Mouse (Mus musculus) activated CD4-positive, CD25-positive, alpha-beta regulatory T cell, adult 4 months (primary cell): Measurements from ENCODE around the gene Lbhd2. TPM values are rescaled to one million over a fixed set of nuclear protein-coding genes. Genes with fewer than 3 reads are reported as not detected.

ENCODE experiments used
- ATAC-seq: one replicate; pipeline ENCODE4 v1.8.0; 2017
- polyA plus RNA-seq, 2 experiments: library from polyadenylated mRNA; unstranded; fragments of 100-300 nt; shearing (Covaris generic); gene quantifications; one replicate each; pipeline ENCODE4 v1.2.1; 2017

Lbhd2 gene
- polyA plus RNA-seq, 2 experiments from 2014 or later, result not detected

- no peak for ATAC-seq
Observed at GRCm38 (mm10) chr12:111409583-111409982, 3.0 kb downstream of the Lbhd2 start.

DNA sequence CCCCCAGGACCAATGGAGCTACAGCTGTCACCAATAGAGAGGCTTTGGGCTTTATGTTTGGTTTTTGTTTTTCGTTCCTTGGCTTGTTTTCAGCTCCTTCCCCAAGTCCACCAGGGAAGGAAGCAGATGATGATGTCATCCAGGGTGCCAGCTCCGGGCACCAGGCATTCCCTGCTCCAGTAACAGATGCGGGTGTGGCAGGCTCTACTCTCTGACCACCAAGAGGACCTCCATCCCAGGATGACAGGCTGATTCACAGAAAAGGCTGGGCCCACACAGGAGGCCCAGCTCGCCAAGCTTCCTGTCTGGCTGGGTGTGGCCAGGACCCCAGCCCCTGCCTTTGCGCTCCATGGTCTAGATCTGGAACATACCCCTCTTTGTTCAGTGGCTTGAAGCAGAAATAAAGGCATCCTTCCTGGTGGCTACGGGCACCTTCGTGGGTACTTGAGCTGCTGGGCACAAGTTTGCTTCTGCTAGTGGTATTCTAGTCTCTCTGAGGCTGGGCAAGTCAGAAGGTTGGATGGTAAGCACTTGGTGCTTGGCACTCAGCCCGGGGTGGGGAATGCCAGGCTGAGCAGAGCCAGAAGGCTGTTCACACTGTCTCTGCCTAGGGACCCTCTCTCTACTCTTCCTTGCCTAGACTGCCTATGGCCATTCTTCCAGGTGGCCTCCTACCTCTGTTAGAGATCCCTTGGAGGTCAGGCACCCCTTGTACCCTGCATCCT, 5.2 kb downstream of the Lbhd2 start:
- ATAC-seq, result no peak

DNA sequence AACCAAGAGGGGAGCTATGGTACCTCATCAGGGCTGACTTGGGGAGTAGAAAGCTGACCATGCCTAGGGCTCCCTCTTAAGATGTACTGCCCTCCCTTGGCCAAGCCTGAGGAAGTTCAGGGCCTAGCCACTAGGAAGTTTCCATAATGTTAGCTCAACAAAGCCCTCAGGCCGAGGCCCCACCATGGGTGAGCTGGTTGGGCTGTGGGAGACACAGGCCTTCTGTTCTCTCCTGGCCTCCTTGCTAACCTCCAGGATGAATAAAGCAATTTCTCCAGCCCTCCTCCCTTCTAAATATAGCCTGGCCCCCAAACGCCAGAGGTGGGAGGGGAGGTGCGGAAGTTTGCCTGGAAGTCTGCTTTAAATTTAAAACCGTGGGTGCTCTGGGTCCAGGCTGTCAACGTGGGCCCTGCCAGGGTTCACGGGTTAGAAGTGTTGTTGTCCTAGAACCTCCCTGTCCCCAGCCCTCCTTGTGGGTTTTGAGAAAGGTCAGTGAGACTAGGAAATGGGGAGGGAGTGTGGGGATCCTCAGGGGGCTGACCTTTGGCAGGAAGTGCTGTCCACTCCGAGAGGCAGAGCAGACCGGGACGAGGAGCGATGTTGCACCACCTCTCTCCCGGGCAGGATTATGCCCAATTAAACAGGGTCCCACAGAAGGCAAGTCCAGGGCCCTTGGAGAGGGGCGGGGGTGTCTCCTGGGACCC, 6.1 kb downstream of the Lbhd2 start:
- ATAC-seq, result no peak

GRCm38 (mm10) chr12:111413300-111413699, 6.7 kb downstream of the Lbhd2 start:
- ATAC-seq, result no peak

DNA sequence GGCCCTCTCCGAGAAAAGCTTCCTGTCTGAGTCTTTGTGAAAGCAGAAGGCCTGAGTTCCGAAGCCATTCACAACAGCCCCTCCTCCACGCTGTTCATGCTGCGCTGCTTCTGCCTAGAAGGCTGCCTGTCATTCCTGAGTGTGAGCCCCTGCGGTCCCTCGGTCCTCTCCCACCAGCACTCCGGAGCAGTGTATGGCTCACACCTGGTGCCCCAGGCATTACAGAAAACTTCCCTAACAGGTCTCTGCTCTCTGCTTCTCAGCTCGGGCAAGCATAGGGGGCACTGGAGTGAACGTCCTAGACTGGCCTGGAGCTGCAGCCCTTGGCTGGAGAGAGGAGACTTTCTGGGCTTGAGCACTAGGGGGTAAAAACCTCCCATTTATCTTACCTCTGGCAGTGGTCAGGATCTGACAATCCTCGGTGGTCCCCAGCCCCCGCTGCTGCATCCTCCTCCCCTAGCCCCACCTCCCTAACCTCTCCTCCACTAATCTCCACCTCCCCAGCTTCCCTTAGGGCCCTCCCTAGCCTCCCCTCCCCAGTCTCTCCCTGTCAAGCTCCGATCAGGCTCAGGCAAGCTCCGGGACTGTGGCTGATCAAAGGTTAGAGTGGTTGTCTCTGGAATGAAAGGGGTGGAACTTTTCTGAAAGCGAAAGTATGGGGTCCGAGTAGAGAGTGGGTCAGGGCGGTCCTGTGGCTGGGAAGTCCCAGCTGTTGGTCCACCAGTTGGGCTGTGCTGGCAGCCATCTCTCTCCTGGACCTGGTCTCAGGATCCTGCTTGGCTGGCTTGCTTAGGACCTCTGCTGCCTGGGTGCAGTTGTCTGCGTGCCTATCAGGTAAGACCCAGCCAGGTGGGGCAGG, 10.5 kb downstream of the Lbhd2 start, which contains the start of gene Exoc3l4:
Gene Exoc3l4 (plus strand): TSS at position 97 of the 859 bp plus-strand sequence.
- ATAC-seq, result no peak

GRCm38 (mm10) chr12:111419918-111420317, 13.3 kb downstream of the Lbhd2 start:
- ATAC-seq, result no peak

- ATAC-seq, result no peak
Observed at GRCm38 (mm10) chr12:111420946-111421709, 14.5 kb downstream of the Lbhd2 start.

DNA sequence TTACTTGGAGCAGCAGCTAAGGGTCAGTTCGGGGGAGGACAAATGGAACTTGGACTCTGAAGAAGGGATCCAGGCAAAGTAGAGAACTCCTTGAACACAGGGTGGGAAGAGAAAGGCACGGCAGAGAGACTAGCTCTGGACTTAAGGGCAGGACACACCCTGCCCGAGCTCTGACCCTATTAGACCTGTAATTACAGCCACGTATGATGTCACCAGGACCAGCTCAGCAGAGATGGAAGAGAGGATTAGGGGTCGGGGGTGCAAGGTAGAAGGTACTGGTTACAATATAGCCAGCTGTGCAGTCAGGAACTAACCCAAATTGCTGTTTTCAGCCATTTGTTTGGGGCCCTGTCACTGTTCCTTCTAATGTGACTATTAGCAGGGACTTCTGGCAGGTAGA, 16.2 kb downstream of the Lbhd2 start:
- ATAC-seq, result no peak

- ATAC-seq, result no peak
Observed at GRCm38 (mm10) chr12:111423570-111424129, 17.0 kb downstream of the Lbhd2 start.

GRCm38 (mm10) chr12:111424547-111424946, 17.9 kb downstream of the Lbhd2 start:
- ATAC-seq, result no peak

DNA sequence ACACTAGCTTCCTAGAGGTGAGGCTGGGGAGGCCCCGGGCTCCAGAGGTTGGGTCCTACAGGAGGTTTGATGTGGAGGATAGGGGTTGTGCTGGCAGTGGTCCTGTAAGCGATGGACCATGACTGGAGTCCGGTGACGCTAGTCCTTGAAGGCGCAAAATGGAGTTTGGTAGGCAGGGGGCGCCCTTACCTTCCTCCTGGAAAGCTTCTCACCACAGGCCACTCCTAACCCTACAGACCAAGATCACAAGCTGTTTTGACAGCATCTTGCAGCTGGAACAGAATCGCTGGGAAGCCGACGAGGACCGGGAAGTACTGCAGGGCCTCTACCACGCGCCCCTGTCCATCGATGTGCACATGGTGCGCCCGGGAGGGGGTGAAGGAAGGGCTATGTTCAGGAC, 18.6 kb downstream of the Lbhd2 start:
- ATAC-seq, result no peak

GRCm38 (mm10) chr12:111425789-111426460, 19.3 kb downstream of the Lbhd2 start:
- no peak for ATAC-seq

GRCm38 (mm10) chr12:111427438-111428113, 21.0 kb downstream of the Lbhd2 start:
- ATAC-seq, result no peak

DNA sequence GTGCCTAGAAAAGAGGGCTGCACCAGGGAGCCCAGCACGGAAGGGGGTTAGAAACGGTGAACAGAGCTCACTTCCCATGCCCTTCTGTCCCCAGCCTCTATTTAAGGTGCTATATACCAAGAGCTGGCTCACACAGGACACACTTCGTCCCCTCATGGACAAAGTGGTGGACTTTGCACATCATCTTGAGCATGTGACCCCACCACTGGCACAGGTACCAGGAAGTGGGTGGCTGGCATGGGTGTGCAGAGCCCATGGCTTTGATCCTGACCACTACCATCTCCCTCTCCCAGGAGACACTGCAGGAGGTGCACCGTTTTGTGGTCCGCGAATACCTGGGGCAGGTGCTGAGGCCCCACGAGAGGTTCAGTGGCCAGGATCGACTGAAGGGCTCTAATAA, 21.8 kb downstream of the Lbhd2 start:
- no peak for ATAC-seq

DNA sequence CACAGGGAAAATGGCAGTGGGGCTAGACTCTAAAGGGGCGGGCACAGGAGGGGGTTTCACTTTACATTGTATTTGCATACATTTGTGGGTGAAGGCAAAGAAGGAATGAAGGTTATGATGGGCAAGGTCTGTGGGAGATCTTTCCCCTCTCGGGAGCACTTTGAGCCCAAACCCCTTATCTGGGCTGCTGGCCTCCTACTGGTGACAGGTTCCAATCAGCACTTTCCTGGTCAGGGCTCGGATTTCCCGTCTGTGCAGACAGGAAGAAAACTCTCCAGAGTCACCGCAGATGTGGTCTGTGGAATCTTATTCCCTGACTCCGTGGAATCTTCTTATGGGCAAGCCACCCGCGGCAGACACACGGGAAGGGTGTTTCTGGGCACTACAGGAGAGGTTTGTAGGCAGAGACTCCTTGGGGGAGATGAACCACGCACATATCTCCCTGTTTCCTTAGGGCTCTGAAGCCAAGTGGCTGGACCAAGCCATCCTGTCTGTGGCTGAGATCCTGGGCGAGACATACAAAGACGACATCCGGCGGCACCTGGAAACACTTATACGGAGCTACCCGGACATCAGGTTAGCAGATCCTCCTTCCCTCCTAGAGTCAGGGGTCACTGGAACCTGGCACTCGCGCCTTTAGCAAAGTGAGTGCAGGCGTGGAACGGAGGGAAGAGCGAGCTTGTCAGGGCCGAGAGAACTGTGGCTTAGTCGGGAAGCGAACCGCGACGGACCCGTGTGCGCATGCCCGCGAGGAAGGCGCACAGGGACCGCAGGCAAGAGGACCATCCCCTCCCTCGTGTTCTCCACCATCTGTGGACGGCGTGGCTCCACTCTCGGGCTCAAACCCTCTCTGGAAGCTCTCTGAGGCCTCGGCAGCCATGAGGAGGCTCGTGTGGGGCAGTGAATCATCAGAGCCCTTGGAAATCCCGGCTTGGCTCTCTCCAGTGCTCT, 22.6 kb downstream of the Lbhd2 start:
- no peak for ATAC-seq

GRCm38 (mm10) chr12:111430049-111430867, 23.6 kb downstream of the Lbhd2 start:
- ATAC-seq, result no peak

DNA sequence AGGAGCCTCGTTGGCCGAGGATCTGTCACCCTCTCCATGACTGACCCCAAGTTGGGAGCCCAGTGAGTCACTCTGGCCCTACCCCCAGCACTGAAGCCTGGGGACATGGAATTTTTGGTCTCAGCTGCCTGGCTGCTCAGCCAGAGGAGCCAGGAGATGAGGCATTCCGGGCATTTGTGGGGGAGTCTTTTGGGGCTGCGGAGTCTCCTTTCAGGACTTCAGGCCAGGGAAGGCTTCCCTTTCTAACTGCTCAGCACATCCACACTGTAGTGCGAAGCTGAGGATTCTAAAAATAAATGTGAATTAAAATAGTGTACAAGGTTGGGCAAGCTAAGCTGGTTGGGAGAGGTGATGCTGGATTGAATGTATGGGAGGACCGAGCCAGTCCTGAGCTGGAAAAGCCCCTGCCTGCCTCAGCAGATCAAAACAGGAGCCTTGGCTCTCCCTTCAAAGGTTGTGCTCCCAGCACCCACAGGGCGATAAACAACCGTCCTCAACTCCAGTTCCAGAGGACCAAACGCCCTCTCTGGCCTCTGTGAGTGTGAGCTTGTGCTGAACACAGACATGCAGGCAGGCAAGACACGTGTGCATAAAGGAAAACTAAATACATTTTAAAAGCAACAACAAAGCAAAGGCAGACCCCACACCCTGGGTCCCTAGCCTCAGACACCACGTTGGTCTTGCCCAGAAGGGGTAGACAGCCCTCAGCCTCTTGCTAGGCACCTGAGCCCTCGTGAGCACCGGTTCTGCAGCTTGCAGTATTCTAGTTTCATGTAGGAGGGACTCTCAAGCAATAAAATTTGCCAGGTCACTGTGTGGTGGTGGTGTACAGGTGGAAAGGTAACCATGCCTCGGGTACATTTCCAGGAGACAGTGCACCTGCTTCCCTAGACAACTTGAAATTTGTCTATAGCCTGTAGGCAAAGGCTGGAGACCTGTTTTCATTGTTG, 24.5 kb downstream of the Lbhd2 start:
- ATAC-seq, result no peak

DNA sequence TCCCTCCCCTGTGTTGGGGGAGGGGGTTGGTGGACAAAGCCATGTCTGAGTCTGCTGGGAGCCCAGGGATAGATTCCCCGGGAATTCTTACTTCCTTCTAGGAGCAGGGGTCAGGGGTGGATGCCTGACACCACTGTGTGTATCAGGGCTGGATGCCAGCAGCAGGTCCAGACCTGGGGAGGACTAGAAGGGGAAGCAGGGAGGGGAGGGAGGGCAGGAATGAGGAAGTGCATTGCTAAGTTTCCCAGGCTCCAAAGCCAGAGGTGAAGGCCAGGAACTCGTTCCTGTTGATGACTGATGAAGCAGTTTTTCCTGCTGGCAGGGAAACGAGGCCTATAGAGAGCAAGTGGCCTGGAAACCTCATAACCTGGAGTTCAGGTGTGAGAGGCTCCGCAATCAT, 25.5 kb downstream of the Lbhd2 start:
- ATAC-seq, result no peak
